Mouse (Mus musculus): Measurements from ENCODE around the gene Tomm34. TPM values are rescaled to one million over a fixed set of nuclear protein-coding genes. Genes with fewer than 3 reads are reported as not detected.

Gene Tomm34
- polyA plus RNA-seq, 1 experiment = 31.0 TPM

DNA sequence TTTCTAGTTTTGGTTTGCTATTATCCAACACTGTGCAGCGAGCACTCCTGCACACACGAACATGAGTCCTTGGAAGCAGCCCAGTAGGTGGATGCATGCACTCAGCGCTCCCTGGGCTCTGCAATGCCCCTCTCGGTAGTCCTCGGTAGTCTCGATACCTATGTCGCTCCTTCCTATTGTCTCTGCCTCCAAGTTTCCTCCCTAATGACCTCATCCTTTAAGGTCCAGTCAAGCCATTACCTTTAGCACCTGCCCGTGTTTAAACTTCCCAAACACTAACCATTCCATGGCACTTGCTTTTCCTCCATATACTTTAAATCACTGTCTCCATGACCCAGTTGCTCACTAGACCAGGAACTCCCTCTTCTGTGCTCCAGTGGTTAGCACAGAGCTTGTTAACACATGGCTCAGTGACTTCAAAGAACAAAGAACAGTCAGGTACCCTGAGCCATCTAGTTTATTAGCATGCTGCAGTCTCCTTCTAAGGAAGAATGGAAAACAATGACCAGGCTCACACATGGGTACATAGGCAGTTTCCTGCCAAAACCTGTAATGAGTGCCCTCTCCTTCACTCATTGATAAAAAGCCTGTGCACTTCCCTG lies 11.2 kb downstream of the Tomm34 start:
- Histone ChIP-seq H3K36me3 (ENCODE audit: control insufficient read depth, insufficient read depth, low read length) (peaks cover 2% of the 10 kb centered on the region), H3K27ac (ENCODE audit: insufficient read depth, low read depth, low read length) (no peak overlapping the region), H3K4me3 (ENCODE audit: insufficient read depth, low read depth, low read length) (no peak overlapping the region), H3K4me1 (ENCODE audit: control insufficient read depth, insufficient read depth, low read length) (no peaks in the 10 kb centered on the region; the same call in 1 of the 2 replicates), H3K27me3 (replicated peaks; ENCODE audit: control insufficient read depth, insufficient read depth, low read length) (no peaks in the 10 kb centered on the region)
- no peak for TF ChIP-seq POLR2A (IDR thresholded peaks at IDR 0.05; ENCODE audit: low read depth, low read length)
- no peak for TF ChIP-seq CTCF (conservative IDR thresholded peaks at IDR 0.05; ENCODE audit: insufficient read depth, insufficient read length, low read depth, low read length)
- WGBS = 46% methylated on average over 8 of the region's 8 CpGs
- peak; percentile 53 for DNase-seq

DNA sequence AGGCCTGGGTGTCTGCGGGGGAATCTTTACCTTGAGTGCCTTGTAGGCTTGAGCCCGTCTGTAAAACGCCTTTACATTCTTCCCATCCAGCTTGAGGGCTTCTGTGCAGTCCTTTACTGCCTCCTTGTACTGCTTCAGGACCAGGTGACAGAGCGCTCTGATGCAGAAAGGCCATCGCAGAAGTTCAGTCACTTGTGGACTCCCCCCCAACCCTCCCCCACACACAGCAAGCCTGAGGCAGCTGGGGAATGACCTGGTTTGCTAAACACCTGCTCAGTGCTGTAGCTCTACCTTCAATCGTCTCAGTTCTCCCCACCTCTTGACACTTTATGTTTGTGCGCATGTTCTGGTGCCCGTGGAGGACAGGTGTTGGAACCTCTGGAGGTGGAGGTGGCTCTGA lies 16.3 kb downstream of the Tomm34 start:
- Histone ChIP-seq H3K27me3 (replicated peaks; ENCODE audit: control insufficient read depth, insufficient read depth, low read length) (no peaks in the 10 kb centered on the region), H3K4me1 (ENCODE audit: control insufficient read depth, insufficient read depth, low read length) (peaks cover 2% of the 10 kb centered on the region; the same call in 1 of the 2 replicates), H3K36me3 (ENCODE audit: control insufficient read depth, insufficient read depth, low read length) (peaks cover 2% of the 10 kb centered on the region), H3K4me3 (ENCODE audit: insufficient read depth, low read depth, low read length) (no peak overlapping the region), H3K27ac (ENCODE audit: insufficient read depth, low read depth, low read length) (no peak overlapping the region)
- DNase-seq = no peak
- TF ChIP-seq POLR2A (IDR thresholded peaks at IDR 0.05; ENCODE audit: low read depth, low read length) (no peak), CTCF (conservative IDR thresholded peaks at IDR 0.05; ENCODE audit: insufficient read depth, insufficient read length, low read depth, low read length) (no peak)
- WGBS = 81% methylated on average over 8 of the region's 8 CpGs

DNA sequence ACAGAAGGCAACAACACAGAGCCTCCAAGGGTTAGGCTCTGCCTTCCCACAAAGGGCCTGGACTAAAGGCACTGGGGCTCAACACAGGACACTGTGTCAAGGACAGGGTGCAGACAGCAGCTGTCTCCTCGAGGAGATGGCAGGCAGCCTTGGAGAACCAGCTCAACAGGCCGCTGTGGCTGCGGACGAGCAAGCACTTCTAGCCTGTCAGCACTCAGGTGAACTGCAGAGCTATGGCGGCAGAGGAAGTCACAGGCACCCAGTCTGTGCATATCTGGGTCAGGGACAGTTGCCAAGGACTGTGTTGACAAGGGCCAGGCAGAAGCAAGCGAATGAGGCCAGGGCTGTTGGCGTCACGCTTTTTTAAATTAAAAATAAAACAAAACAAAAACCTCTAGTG lies 17.2 kb downstream of the Tomm34 start:
- whole genome bisulfite sequencing = 76% methylated on average over 8 of the region's 8 CpGs
- Histone ChIP-seq H3K4me3 (ENCODE audit: insufficient read depth, low read depth, low read length) (no peak overlapping the region), H3K27ac (ENCODE audit: insufficient read depth, low read depth, low read length) (no peak overlapping the region), H3K4me1 (ENCODE audit: control insufficient read depth, insufficient read depth, low read length) (peaks cover 2% of the 10 kb centered on the region; the same call in 1 of the 2 replicates), H3K27me3 (replicated peaks; ENCODE audit: control insufficient read depth, insufficient read depth, low read length) (no peaks in the 10 kb centered on the region), H3K36me3 (ENCODE audit: control insufficient read depth, insufficient read depth, low read length) (no peaks in the 10 kb centered on the region; the same call in 1 of the 2 replicates)
- DNase-seq = peak; percentile 53
- TF ChIP-seq CTCF (conservative IDR thresholded peaks at IDR 0.05; ENCODE audit: insufficient read depth, insufficient read length, low read depth, low read length) = no peak
- TF ChIP-seq POLR2A (IDR thresholded peaks at IDR 0.05; ENCODE audit: low read depth, low read length) = no peak

DNA sequence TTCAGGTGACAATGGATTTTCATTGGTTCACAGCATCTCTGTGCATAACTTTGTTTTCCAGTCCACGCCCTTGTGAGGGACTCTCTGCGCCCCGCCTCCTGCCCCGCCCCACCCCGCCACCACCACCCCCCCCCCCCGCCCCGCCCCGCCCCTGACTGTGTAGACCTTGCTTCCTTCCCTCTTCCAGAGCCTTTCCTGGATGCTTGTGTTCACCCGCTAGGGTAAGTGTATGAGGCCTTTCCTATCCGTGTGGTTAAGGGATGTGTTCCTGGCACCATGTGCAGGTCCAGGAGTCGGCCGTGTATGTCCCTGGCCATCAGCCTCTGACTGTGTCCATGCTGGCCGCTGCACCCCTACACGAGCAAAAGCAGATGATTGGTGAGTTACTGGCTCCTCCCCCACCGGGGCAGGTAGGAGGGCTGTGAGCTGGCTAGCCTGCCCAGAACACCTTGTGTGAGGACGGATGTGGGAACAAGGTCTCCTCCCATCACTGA lies 23.7 kb downstream of the Tomm34 start:
- Histone ChIP-seq H3K4me1 (ENCODE audit: control insufficient read depth, insufficient read depth, low read length) (peaks cover 2% of the 10 kb centered on the region; the same call in 1 of the 2 replicates), H3K4me3 (ENCODE audit: insufficient read depth, low read depth, low read length) (peak overlapping the region; percentile 67), H3K27ac (ENCODE audit: insufficient read depth, low read depth, low read length) (no peak overlapping the region), H3K27me3 (replicated peaks; ENCODE audit: control insufficient read depth, insufficient read depth, low read length) (no peaks in the 10 kb centered on the region), H3K36me3 (ENCODE audit: control insufficient read depth, insufficient read depth, low read length) (no peaks in the 10 kb centered on the region)
- WGBS = 3% methylated on average over 16 of the region's 16 CpGs
- DNase-seq = peak; percentile 51
- TF ChIP-seq CTCF (conservative IDR thresholded peaks at IDR 0.05; ENCODE audit: insufficient read depth, insufficient read length, low read depth, low read length) (no peak), POLR2A (IDR thresholded peaks at IDR 0.05; ENCODE audit: low read depth, low read length) (no peak)

DNA sequence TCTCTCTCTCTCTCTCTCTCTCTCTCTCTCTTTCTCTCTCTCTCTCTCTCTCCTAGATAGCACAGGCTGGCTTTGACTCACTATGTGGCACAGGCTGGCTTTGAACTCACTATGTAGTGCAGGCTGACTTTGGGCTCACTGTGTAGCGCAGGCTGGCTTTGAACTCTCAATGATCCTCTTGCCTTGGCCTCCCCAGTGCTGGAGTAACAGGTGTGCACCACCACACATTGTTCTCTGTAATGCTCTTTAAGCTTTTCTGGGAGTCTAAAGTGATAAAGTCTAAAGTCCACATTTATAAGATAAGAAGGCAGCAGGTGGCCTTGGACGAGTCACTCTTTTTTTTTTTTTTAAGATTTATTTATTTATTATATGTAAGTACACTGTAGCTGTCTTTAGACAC lies 29.4 kb downstream of the Tomm34 start:
- Histone ChIP-seq H3K4me3 (ENCODE audit: insufficient read depth, low read depth, low read length) (no peak overlapping the region), H3K27me3 (replicated peaks; ENCODE audit: control insufficient read depth, insufficient read depth, low read length) (no peaks in the 10 kb centered on the region), H3K36me3 (ENCODE audit: control insufficient read depth, insufficient read depth, low read length) (no peaks in the 10 kb centered on the region), H3K27ac (ENCODE audit: insufficient read depth, low read depth, low read length) (no peak overlapping the region), H3K4me1 (ENCODE audit: control insufficient read depth, insufficient read depth, low read length) (no peaks in the 10 kb centered on the region)
- TF ChIP-seq CTCF (conservative IDR thresholded peaks at IDR 0.05; ENCODE audit: insufficient read depth, insufficient read length, low read depth, low read length) = no peak
- no peak for TF ChIP-seq POLR2A (IDR thresholded peaks at IDR 0.05; ENCODE audit: low read depth, low read length)
- 97% methylated on average over 2 of the region's 2 CpGs for WGBS
- DNase-seq = no peak

DNA sequence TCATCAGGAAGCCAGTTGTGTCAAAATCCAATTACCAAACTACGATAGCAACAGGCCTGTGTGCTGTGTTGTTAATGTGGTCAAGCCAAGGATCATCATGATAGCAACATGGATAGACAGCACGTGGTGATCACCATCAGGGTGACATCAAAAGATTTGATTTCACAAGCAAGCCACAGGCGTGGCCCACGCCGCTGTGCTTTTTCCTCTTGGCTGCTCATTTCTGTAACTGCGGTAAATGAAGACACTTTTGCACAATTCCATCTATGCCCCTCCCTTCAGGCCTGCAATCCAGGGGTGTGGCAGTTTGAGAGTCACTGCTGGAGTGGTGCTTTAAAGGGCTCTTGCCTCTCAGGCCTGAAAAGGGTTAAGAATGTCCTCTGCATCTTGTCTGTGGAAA lies 30.0 kb downstream of the Tomm34 start:
- TF ChIP-seq CTCF (conservative IDR thresholded peaks at IDR 0.05; ENCODE audit: insufficient read depth, insufficient read length, low read depth, low read length) (no peak), POLR2A (IDR thresholded peaks at IDR 0.05; ENCODE audit: low read depth, low read length) (no peak)
- 83% methylated on average over 6 of the region's 6 CpGs for WGBS
- Histone ChIP-seq H3K36me3 (ENCODE audit: control insufficient read depth, insufficient read depth, low read length) (no peaks in the 10 kb centered on the region), H3K27me3 (replicated peaks; ENCODE audit: control insufficient read depth, insufficient read depth, low read length) (no peaks in the 10 kb centered on the region), H3K4me1 (ENCODE audit: control insufficient read depth, insufficient read depth, low read length) (no peaks in the 10 kb centered on the region), H3K27ac (ENCODE audit: insufficient read depth, low read depth, low read length) (no peak overlapping the region), H3K4me3 (ENCODE audit: insufficient read depth, low read depth, low read length) (no peak overlapping the region)
- DNase-seq = no peak

DNA sequence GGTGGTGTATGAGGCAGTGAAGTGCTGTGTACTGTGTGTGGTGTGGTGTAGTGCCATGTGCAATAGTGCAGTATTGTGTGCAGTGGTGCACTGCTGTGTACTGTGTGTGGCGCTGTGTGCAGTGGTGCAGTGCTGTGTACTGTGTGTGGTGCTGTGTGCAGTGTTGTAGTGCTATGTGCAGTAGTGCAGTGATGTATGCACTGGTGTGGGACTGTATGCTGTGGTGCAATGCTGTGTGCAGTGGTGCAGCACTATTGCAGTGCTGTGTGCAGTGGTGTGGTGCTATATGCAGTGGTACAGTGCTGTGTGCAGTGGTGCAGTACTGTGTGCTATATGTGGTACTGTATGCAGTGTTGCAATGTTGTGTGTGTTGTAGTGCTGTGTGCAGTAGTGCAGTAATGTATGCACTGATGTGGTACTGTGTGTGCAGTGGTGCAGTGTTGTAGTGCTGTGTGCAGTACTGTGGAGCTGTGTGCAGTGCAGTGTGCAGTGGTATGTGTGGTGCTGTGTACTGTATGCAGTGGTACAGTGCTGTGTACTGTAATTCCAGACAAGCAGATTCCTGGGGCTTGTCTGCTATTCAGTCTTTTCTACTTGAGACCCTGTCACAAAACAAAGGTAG lies 32.5 kb downstream of the Tomm34 start:
- Histone ChIP-seq H3K27me3 (replicated peaks; ENCODE audit: control insufficient read depth, insufficient read depth, low read length) (no peaks in the 10 kb centered on the region), H3K27ac (ENCODE audit: insufficient read depth, low read depth, low read length) (no peak overlapping the region), H3K4me3 (ENCODE audit: insufficient read depth, low read depth, low read length) (no peak overlapping the region), H3K36me3 (ENCODE audit: control insufficient read depth, insufficient read depth, low read length) (no peaks in the 10 kb centered on the region), H3K4me1 (ENCODE audit: control insufficient read depth, insufficient read depth, low read length) (no peaks in the 10 kb centered on the region)
- 85% methylated on average over 1 of the region's 1 CpGs for WGBS
- TF ChIP-seq POLR2A (IDR thresholded peaks at IDR 0.05; ENCODE audit: low read depth, low read length) = no peak
- no peak for TF ChIP-seq CTCF (conservative IDR thresholded peaks at IDR 0.05; ENCODE audit: insufficient read depth, insufficient read length, low read depth, low read length)
- DNase-seq = no peak

All from kidney, adult 2 months (tissue).